ENCODE assay signal across 13 mouse cellular contexts in the genomic region with DNA sequence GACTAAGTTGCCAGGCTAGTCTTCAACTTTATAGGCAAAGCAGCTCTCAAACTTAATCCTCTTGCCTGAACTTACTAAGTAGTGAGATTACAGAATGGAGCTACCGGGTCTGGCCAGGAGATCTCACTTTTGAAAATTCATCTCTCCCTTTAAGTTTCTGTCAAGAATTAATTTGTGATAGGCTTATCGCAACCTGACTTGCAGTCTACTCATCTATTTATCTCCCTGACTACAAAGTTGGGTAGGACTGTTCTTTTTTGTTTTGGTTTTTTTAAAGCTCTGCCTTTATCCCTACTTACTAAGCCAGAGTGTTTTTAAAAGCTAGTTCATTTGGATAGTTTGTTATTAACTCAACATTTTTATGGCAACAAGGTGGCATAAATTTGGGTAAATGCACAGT. TPM values are rescaled to one million over a fixed set of nuclear protein-coding genes. Genes with fewer than 3 reads are reported as not detected.
"Had no signal": no experiment of that assay in that cellular context is flagged by ENCODE, and none has a peak within 500 bp of the region (broad histone marks: within the 10 kb centered on the region; RNA-seq: fewer than 3 reads in every experiment).

No protein-coding gene starts in this region.

- H3K27me3 ChIP-seq: kidney, embryonic 15.5 days; limb, embryonic 13.5 days; midbrain, embryonic 15.5 days; neural tube, embryonic 13.5 days had no signal

- H3K9me3 ChIP-seq: kidney, embryonic 15.5 days; limb, embryonic 13.5 days; midbrain, embryonic 15.5 days; neural tube, embryonic 13.5 days had no signal

- H3K9ac ChIP-seq: kidney, embryonic 15.5 days; limb, embryonic 13.5 days; midbrain, embryonic 15.5 days; neural tube, embryonic 13.5 days had no signal

- DNase-seq: kidney, adult 2 months; kidney, postnatal 14 days; left cerebral cortex, postnatal 4 days; lung, adult 18-20 months; right cerebral cortex, postnatal 14 days; thymus, postnatal 14 days had no signal

- ATAC-seq: midbrain, embryonic 15.5 days had no signal

- H3K4me1 ChIP-seq: kidney, embryonic 15.5 days; limb, embryonic 13.5 days; midbrain, embryonic 15.5 days; neural tube, embryonic 13.5 days had no signal

- H3K27ac ChIP-seq: kidney, embryonic 15.5 days; limb, embryonic 13.5 days; midbrain, embryonic 15.5 days; neural tube, embryonic 13.5 days; stomach, postnatal 0 days had no signal

- H3K4me3 ChIP-seq: kidney, embryonic 15.5 days; limb, embryonic 13.5 days; midbrain, embryonic 15.5 days; neural tube, embryonic 13.5 days had no signal

- H3K4me2 ChIP-seq: kidney, embryonic 15.5 days; limb, embryonic 13.5 days; midbrain, embryonic 11.5 days; midbrain, embryonic 15.5 days; neural tube, embryonic 13.5 days had no signal

RNA-seq across cellular contexts. Expression of a gene that starts 47.3 kb away (rescaled TPM):
- polyA plus RNA-seq: intestine, embryonic 16.5 days; limb, embryonic 13.5 days; midbrain, embryonic 11.5 days; midbrain, embryonic 15.5 days had no signal
